Mouse (Mus musculus) NIH3T3 (cell line): ENCODE data around the gene Usp37.
"Not testable (repeated sequence)": the region's sequence is repeated elsewhere in the genome, so short reads cannot be mapped to it uniquely, and the experiment has no call there.

Experiments used
- DNase-seq: peaks from one replicate; pipeline ENCODE4 v3.0.0-alpha.2; 2012; ENCODE audit warnings: low read depth

The Usp37 gene

GRCm38 (mm10) chr1:74544184-74544583 lies at the start of gene Usp37:
TSS of gene Usp37 (minus strand) at chr1:74544284.
- DNase-seq = no peak

GRCm38 (mm10) chr1:74587773-74588445 lies 43.8 kb upstream of the Usp37 start, which contains the start of the genes Zfp142 and Bcs1l:
TSS of gene Zfp142 (minus strand) at chr1:74588246.
TSS of gene Bcs1l (plus strand) at chr1:74588289.
- DNase-seq = peak; percentile 99

DNA sequence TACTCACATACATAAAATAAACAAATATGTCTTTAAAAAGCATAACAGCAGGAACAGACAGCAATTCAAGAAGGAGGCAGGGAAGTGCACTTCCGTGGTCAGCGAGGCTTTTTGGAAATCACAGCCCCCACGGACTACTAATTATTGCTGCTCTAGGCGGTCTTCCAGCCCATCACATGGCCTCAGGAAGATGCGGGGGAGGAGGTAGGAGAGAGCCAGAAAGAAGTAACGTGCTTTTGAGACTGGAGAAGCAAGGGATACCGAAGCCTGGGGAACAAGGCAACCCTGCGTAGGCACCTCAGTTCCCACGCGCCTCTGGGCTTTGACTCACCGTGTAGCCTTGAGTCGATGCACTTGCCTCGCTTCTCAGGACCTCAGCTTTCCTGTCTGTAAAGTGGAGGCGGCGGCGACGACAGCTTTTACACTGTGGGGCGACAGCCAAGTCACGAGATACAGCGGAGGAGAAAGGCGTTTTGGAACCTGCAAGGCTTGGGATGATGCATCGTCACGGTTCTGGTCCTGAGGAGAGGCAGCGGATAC lies 43.2 kb upstream of the Usp37 start:
- no peak for DNase-seq

DNA sequence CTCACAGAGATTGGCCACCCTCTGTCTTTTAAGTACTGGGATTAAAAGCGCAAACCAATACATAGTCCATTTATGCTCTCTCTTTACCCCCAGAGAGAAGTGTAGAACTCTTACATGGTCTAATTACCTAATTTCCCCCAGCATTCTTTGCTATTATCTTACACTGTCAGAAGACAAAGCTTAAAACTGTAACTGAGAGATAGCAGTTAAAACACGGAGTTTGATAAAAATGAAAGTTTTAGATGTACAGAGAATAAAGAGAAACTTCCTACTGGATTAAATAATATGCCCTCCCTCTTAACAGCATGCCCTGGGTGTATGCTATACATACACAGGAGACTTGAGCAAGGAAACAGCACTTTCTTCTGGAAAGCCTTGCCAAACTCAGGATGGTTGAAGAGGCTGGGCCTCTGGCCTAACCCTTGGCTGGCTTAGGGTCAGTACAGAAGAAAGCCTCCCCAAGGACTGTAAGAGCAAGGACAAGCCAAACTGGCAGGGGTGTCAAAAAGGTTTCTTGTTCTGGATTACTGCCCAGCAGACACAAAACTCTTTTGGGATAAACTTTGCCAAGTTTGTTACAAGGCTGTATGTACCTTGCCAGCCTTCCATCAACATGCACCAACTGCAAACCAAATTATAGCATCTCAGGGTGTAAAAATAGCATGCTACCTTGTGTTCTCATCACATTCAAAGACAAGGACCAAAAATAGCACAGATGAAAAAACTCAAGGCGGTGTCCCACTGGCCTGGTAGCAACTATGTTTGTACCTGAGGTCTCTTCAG lies 40.7 kb upstream of the Usp37 start:
- no peak for DNase-seq

- DNase-seq = no peak
These were observed 38.5 kb upstream of the Usp37 start for GRCm38 (mm10) chr1:74582621-74583020.

GRCm38 (mm10) chr1:74569739-74570719 lies 25.9 kb upstream of the Usp37 start:
- no peak for DNase-seq

- no peak for DNase-seq
These were observed 21.8 kb upstream of the Usp37 start for GRCm38 (mm10) chr1:74565834-74566233.

DNA sequence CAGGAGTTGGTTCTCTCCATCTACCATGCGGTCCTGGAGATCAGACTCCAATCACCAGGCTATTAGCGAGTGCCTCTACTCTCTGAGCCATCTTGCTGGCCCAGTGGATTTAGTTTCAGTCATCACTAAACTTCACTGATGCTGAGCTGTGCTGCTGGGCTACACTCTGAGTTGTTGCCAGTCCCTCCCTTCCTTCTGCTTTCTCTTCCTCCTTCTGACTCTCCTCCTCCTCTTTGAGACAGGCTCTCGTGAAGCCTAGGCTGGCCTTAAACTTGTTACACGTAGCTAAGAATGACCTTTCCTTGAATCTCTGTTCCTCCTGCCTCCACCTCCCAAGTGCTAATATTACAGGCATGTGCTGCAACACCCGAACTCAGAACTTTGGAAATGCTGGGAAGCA lies 15.0 kb upstream of the Usp37 start:
- DNase-seq = no peak

DNA sequence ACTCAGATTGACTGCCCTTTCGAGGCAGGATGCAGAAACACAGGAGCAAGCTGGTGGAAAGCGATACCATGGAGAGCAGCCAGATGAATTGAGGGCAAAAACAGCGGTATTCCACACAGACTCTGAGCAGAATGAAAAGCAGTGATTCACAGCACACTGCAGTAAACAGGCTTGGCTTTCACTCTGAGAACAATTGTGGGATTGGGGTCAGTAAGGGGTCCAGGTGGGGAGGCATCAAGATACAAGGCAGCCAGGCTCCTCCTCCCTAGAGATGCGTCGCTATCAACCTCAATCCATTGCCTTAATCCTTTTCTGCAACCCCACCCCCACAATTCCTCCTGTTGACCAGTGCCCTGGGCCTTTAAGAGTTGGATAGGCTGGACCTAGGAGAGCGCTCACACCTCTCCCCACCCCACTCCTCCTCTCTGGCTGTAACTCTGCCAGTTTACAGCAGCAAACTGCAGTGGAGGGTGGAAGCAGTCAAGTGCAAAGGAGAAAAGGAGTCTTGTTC lies 1.6 kb downstream of the Usp37 start, which contains the start of gene Plcd4:
Gene Plcd4 (plus strand): TSS at position 438 of the 511 bp plus-strand sequence.
- DNase-seq = peak; percentile 76

GRCm38 (mm10) chr1:74538650-74539049 lies 5.4 kb downstream of the Usp37 start:
- DNase-seq = peak; percentile 57

GRCm38 (mm10) chr1:74528589-74528988 lies 15.5 kb downstream of the Usp37 start:
- DNase-seq = no peak

- no peak for DNase-seq
These were observed 19.3 kb downstream of the Usp37 start for GRCm38 (mm10) chr1:74524746-74525145.

GRCm38 (mm10) chr1:74519875-74520274 lies 24.2 kb downstream of the Usp37 start:
- DNase-seq = no peak

DNA sequence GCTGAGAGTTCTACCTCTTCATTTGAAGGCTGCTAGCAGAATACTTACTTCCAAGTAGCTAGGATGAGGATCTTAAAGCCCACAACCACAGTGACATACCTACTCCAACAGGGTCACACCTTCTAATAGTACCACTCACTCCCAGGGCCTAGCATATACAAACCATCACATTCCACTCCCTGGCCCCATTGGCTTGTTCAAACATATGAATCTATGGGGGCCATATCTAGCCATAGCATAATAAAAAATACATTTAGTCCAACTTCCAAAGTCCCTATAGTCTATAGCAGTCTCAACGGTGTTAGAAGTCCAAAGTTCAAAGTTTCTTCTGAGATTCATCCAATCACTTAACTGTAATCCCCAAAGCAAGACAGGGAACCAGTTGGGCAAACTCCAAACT lies 31.1 kb downstream of the Usp37 start:
- not testable (repeated sequence) for DNase-seq

DNA sequence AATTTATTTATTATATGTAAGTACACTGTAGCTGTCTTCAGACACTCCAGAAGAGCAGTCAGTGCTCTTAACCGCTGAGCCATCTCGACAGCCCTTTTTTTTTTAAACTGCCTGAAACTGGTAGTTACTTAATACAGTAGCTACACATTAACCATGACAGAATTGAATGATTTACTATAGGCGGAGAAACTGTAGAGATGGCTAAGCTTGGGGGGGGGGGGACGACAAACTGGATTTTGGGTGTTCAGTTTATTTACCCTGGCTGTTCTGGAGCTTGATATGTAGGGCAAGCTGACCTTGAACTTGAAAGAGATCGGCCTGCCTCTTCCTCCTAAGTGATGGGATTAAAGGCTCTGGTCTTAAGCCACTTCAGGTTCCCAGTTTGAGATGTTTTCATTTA lies 32.8 kb downstream of the Usp37 start:
- DNase-seq = no peak

- no peak for DNase-seq
These were observed 36.3 kb downstream of the Usp37 start for GRCm38 (mm10) chr1:74507780-74508179.

- peak; percentile 86 for DNase-seq
These were observed 37.6 kb downstream of the Usp37 start for GRCm38 (mm10) chr1:74506471-74506881.

DNA sequence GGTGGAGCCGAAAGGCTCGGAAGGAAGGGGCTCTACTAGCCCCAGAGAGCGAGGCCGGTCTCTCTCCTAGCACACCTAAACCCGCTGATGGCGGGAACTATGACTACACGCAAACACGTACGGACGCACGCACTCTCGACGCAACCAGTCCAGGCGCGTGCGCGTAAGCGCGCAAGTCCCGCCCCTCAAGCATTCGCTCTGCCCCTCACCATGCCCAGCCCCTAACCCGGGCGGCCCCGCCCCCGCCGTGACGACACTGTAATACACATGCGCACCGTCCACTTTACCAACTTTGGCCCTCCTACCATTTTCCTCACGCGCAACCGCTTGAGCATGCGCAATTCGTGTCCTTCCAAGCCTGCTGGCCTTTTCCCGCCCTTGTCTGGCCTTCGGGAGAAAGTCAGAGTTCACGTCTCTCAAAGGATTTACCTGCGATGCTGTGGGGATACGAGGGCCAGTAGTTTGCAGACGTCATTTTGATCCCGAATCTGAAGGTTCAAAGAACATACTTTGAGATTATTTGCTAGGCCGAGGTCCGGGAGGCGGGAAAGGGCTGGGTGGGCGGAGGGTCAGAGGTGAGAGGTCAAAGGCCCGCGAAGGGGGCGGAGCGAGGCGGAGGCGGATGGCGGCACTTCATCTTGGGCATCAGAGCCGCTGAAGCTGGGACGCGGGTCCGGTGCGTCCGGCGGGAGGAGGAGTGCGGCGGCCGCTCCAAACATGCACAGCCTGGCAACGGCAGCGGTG lies 38.2 kb downstream of the Usp37 start, which contains the start of gene Cnot9:
Gene Cnot9 (plus strand): TSS at position 338 of the 744 bp plus-strand sequence.
- DNase-seq = peak; percentile 100

DNA sequence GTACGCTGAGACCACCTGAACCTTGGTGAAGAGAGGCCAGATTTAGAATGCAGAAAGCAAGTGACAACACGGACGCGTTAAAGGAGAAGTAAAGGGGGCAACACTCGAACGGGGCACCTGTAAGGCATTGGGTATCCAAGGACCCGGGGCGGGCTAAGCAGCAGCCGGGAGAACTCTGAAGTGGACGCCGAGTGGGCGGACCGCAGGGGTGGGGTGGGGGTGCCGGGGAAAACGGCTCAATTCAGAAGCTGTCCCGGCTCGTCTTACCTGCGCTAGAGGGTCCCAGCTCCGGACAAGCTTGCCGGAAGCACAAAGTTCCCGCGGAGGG lies 38.7 kb downstream of the Usp37 start:
- no peak for DNase-seq

- peak; percentile 63 for DNase-seq
These were observed 43.0 kb downstream of the Usp37 start for GRCm38 (mm10) chr1:74501106-74501505.

- DNase-seq = peak; percentile 27
These were observed 58.3 kb downstream of the Usp37 start for GRCm38 (mm10) chr1:74485792-74486191.
